Mouse (Mus musculus) intestine, postnatal 0 days (tissue): ENCODE data around the gene 2610507B11Rik. TPM values are rescaled to one million over a fixed set of nuclear protein-coding genes. Genes with fewer than 3 reads are reported as not detected.
A peak's percentile ranks its signal among the peaks of the same experiment; 100 is the strongest.

Experiments
- ATAC-seq: fragments of 200-750 bp; cut with Nextera tagmentation; 2 replicates; pipeline ENCODE4 v1.8.0; 2017; ENCODE audit warnings: mild to moderate bottlenecking, moderate TSS enrichment, moderate library complexity
- H3K27ac ChIP-seq: fragments of 300-500 bp; sonication (generic); 2 replicates; pipeline ENCODE4 v1.5.1; 2014; ENCODE audit warnings: mild to moderate bottlenecking, low read depth, low read length, moderate library complexity
- H3K27me3 ChIP-seq: fragments of 300-500 bp; sonication (generic); replicated peaks from 2 replicates; pipeline ENCODE4 v1.6.1; 2014; ENCODE audit warnings: low read length, mixed read lengths; ENCODE audit not compliant: control insufficient read depth, insufficient read depth
- H3K36me3 ChIP-seq: fragments of 300-500 bp; sonication (generic); 2 replicates; pipeline ENCODE4 v1.6.1; 2014; ENCODE audit warnings: mild to moderate bottlenecking, moderate library complexity; ENCODE audit not compliant: control insufficient read depth, insufficient read depth
- H3K4me1 ChIP-seq: fragments of 300-500 bp; sonication (generic); replicated peaks from 2 replicates; pipeline ENCODE4 v1.6.1; 2014; ENCODE audit warnings: antibody characterized with exemption, low read length, mixed read lengths; ENCODE audit not compliant: control insufficient read depth, insufficient read depth
- H3K4me2 ChIP-seq: fragments of 300-500 bp; sonication (generic); replicated peaks from 2 replicates; pipeline ENCODE4 v1.6.1; 2014; ENCODE audit warnings: low read depth, mild to moderate bottlenecking, moderate library complexity
- H3K4me3 ChIP-seq: fragments of 300-500 bp; sonication (generic); 2 replicates; pipeline ENCODE4 v1.5.1; 2014; ENCODE audit warnings: low read depth, low read length
- H3K9ac ChIP-seq: fragments of 300-500 bp; sonication (generic); 2 replicates; pipeline ENCODE4 v1.6.1; 2014; ENCODE audit warnings: mild to moderate bottlenecking, low read depth, low read length
- H3K9me3 ChIP-seq: fragments of 300-500 bp; sonication (generic); 2 replicates; pipeline ENCODE4 v1.6.1; 2016; ENCODE audit warnings: mixed run types; ENCODE audit not compliant: control insufficient read depth
- CTCF ChIP-seq: sonication (generic); IDR thresholded peaks from 2 replicates; pipeline ENCODE4 v1.5.1; 2016; ENCODE audit warnings: low read depth, mild to moderate bottlenecking, control low read depth, antibody characterized with exemption, moderate library complexity
- WGBS: fragments of 180-500 bp; shearing (Covaris S2); extraction: QIAGEN DNeasy Blood & Tissue Kit; methylation state at CpG from one replicate; pipeline ENCODE4 v1.1.7; 2014; 5-methylcytosine and 5-hydroxymethylcytosine counted together
- polyA plus RNA-seq: library from polyadenylated mRNA; unstranded; fragments of >200 nt; fragmentation: Nextera tagmentation; extraction: Ambion mirVana; gene quantifications from 2 replicates; pipeline ENCODE4 v1.2.1, GENCODE M21; 2015

The 2610507B11Rik gene
- 49.9 and 54.9 TPM in 2 replicates for polyA plus RNA-seq

GRCm38 (mm10) chr11:78261380-78262352 is at the start of gene 2610507B11Rik:
2610507B11Rik (plus strand) TSS chr11:78261752.
- Histone ChIP-seq H3K9ac (peak within 1 kb of the TSS; percentile 76), H3K36me3 (peaks cover 32% of the 10 kb centered on the region), H3K4me3 (peak within 1 kb of the TSS; percentile 96), H3K27ac (peak within 1 kb of the TSS; percentile 81), H3K27me3 (no peaks in the 10 kb centered on the region), H3K9me3 (no peaks in the 10 kb centered on the region), H3K4me2 (peak within 1 kb of the TSS; percentile 82), H3K4me1 (no peaks in the 10 kb centered on the region)
- ATAC-seq, result peak; percentile 95
- under 1% methylated on average over 102 of the region's 115 CpGs for WGBS
- peak; percentile 46 for TF ChIP-seq CTCF

- Histone ChIP-seq H3K36me3 (peaks cover 91% of the 10 kb centered on the region), H3K27me3 (no peaks in the 10 kb centered on the region), H3K4me1 (no peaks in the 10 kb centered on the region), H3K27ac (no peak overlapping the region), H3K9me3 (no peaks in the 10 kb centered on the region), H3K4me3 (no peak overlapping the region), H3K9ac (no peak overlapping the region), H3K4me2 (no peak overlapping the region)
- TF ChIP-seq CTCF, result no peak
- 91% methylated on average over 14 of the region's 14 CpGs for WGBS
- no peak for ATAC-seq
Measured at GRCm38 (mm10) chr11:78213086-78213817, 48.3 kb upstream of the 2610507B11Rik start.

GRCm38 (mm10) chr11:78215709-78216317 is 45.7 kb upstream of the 2610507B11Rik start:
- 89% methylated on average over 11 of the region's 11 CpGs for WGBS
- H3K36me3 ChIP-seq, result peaks cover 90% of the 10 kb centered on the region

GRCm38 (mm10) chr11:78223586-78223985 is 38.0 kb upstream of the 2610507B11Rik start:
- TF ChIP-seq CTCF, result no peak
- WGBS, result 93% methylated on average over 4 of the region's 4 CpGs
- Histone ChIP-seq H3K4me2 (no peak overlapping the region), H3K4me1 (no peaks in the 10 kb centered on the region), H3K36me3 (peaks cover 96% of the 10 kb centered on the region), H3K9me3 (no peaks in the 10 kb centered on the region), H3K27me3 (no peaks in the 10 kb centered on the region), H3K9ac (no peak overlapping the region), H3K4me3 (no peak overlapping the region), H3K27ac (no peak overlapping the region)
- ATAC-seq, result no peak

More at GRCm38 (mm10) chr11:78215709-78216317, 45.7 kb upstream of the 2610507B11Rik start:
- no peak for ATAC-seq
- Histone ChIP-seq H3K4me3 (no peak overlapping the region), H3K9ac (no peak overlapping the region), H3K9me3 (no peaks in the 10 kb centered on the region), H3K27ac (0 out of 2 replicates have a peak overlapping the region, but pooled peaks have one; percentile 35), H3K4me1 (no peaks in the 10 kb centered on the region), H3K27me3 (no peaks in the 10 kb centered on the region), H3K4me2 (no peak overlapping the region)
- TF ChIP-seq CTCF, result no peak

- H3K9me3 ChIP-seq, result no peaks in the 10 kb centered on the region
- no peak for ATAC-seq
- 92% methylated on average over 6 of the region's 6 CpGs for WGBS
Measured at GRCm38 (mm10) chr11:78231518-78231917, 30.0 kb upstream of the 2610507B11Rik start.

More at GRCm38 (mm10) chr11:78231518-78231917, 30.0 kb upstream of the 2610507B11Rik start:
- H3K4me3 ChIP-seq, result no peak overlapping the region
- no peaks in the 10 kb centered on the region for H3K4me1 ChIP-seq
- H3K27me3 ChIP-seq, result no peaks in the 10 kb centered on the region
- TF ChIP-seq CTCF, result no peak
- no peak overlapping the region for H3K4me2 ChIP-seq
- peaks cover 69% of the 10 kb centered on the region for H3K36me3 ChIP-seq
- no peak overlapping the region for H3K9ac ChIP-seq
- no peak overlapping the region for H3K27ac ChIP-seq
